Mouse (Mus musculus) brain, embryonic 18.5 days (tissue): ENCODE results near the gene Tspan18.

Experiments used
- DNase-seq: peaks from one replicate; pipeline ENCODE4 v3.0.0-alpha.2; 2012; ENCODE audit warnings: low read depth, low spot score

Gene Tspan18

DNA sequence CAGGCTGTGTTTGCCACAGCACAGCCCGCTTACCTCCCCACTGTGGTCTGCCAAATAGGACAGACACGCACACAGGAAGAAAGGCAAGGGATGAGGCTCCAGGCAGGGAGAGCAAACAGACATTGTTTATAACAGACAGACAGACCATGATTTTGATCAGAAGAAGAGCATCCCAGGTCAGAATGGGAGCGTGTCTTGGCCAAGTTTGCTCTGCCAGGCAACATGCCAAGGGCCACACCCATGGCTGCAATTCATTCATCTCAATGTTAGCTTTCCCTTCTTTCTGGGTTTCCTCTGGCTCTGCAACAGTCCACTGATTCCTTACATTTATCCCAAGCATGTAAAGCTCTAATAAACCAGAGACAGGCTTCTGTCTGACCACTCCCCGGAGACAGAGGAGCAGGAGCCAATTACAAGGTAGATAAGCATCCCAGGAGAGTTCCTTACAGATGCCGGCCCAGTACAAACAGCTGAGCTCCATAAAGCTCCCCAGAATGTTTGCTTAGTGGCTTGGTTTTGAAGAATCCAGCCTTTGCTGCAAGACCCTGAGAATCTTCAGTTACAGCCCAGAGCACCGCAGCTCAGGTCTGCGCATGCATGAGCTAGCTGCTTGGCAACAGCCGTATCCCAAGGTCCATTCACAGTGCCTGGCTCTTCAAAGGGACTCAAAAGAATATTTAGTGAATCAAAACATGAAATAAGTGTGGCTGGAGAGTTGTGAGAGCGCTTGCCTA lies 5.2 kb upstream of the Tspan18 start:
- no peak for DNase-seq

DNA sequence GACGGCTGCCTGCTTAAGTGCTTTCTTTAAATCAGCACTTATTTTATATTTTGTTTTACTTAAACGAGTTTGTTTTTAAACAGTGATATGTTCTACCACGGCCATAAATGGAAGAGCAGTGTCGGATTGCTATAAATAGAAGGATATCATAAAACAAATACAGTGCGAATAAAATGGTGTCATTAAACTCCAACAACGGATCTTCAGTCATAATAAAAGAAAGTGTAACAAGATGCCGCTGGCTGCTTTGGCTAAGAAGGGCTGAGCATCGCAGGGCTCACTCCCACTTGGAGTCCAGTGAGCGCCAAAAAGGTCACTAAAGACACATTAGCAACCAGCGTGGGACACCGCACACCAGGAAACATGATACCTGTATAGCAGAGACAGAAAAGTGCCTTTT lies 1.7 kb upstream of the Tspan18 start:
- DNase-seq, result no peak

DNA sequence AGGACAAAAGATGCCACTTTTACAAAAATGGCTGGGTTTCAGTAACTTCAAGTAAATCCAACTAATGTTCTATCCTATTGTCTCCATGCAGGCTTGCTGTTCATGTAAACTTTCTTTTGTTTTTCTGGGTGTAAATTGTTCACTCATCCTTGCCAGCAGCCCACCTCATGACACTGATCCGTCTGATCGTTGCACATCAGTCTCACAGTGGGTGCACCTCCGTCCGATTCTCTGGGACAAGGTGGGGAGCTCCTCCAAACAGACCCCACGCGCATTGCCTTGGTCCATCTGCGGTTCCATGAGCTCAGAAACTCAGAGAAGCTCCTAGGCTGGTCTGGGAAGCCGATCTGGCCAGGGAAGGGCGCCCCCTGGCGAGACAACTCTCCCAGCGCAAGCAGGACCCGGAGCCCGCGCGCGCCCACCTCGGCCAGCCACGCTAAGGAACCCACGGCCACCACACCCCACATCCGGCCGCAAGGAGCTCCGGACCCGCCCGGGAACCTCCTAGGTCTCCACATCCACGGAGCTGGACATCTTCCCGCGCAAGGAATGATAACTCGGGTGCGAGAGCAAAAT lies 976 bp downstream of the Tspan18 start:
- DNase-seq, result peak; percentile 42

DNA sequence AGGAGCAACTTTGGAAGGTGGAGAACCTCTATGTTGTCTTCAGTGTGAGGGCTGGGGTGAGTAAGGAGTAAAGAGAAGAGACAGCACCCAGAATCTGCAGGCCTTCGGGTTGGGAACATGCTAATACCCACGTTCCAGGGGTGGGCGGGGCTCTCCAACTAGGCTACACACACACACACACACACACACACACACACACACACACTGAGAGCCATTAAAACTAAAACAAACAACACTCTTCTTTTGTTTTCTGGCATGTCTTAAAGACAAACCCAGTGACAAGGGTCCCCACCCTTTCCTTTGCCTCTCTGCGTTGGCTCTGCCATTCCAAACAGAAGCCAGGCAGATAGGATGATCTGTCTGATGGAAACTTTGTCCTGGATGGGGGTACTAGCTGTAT lies 2.0 kb downstream of the Tspan18 start:
- no peak for DNase-seq

DNA sequence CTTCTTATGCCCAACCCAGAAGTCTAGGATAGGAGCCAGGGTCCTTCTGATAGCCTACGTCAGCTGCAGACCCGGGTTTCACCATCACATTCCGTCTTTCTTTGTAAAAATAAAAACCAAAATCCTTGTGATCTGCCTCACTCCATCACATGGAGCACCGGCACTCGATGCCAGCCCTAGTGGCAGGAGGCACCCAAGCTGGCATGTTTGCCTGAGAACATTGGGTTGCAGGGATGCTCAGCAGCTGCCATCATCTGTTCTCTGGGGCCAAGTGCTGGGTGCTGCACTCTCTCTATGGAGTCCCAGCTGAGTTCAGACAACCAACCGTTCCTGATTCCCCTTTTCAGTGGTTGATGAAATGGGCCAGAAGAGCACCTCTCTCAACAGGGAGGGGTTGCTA lies 3.2 kb downstream of the Tspan18 start:
- DNase-seq, result no peak

DNA sequence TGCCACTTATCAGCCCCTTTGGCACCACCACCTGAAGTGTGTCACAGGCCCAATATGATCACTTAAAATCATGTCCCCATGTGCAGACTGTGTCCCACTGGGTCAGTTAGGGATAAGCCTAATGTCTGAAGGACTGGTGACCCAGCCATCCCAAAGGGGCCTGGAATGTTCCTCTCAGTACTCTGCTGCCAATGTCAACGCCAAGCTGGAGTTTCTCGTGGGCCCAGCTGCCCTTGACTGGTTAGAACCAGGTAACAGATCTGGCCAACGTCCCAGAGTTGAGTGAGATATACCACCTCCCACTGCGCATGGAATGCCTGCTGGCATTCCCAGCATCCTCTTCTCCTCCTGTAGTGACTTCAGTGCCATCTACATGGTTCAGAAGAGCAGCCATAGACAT lies 5.2 kb downstream of the Tspan18 start:
- no peak for DNase-seq

DNA sequence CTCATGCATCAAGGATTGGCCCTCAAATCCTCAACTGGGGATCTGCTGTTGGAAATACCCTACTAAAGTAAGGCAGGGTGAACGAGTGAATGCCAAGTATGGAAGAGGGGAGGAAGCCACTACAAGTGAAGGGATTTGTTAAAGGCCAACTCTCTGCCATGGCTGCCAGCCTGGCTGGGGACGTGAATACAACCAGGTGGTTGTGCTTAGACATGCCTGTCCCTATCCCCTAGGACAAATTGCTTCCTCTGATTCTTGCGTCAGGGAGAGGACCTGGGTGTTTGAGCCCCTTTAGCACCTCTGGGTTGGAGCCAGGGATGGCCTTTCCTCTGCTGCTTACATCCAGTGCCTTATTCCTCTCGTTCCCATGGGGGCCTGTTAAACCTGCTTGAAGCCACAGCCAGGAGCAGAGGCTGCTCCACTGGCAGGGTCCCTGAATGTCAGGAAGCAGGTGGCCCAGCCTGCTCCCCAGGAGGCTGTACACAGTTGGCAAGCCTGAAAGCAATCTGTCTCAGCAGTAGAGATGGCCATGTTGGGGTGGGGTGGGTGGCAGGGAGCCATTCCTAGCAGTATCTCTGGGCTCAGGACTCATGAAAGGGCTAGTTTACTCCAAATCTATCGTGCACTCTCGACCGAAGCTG lies 6.3 kb downstream of the Tspan18 start:
- no peak for DNase-seq

DNA sequence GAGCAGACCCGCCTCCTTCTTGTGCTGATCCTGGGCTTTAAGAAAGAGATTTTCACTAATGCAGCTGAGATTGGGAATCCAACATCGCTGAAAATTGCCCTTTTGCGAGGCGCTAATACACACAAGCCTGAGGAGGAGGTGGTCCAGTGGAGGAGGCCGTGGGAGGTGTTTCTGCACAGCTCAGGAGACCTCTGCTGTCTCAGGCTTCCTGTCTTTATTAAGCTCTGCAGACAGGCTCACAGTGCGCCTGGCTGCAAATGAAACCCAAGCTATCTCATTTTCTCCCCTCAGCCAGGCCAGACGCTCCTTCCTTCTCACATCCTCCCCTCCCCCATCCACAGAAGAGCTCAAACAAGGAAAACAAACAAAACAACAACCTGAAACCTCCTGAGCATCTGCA lies 9.6 kb downstream of the Tspan18 start:
- DNase-seq, result no peak

DNA sequence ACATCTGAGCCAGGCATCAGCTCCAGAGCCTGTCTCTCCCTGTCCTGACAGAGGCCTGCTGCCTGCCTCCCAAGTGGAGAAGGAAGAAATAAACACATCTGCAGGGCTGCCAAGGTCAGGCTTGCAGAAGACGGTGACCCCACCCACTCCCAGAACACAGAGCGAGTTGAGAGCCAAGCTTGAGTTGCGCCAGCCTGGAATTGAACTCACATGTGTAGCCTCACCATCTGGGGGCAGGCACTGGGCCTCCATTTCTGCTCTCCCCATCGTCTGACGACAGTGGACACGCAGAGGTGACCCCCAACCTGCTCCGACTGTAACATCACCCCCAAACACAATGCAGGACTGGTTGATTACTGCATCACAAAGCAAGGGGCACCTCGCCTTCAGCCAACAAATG lies 12.4 kb downstream of the Tspan18 start:
- no peak for DNase-seq

DNA sequence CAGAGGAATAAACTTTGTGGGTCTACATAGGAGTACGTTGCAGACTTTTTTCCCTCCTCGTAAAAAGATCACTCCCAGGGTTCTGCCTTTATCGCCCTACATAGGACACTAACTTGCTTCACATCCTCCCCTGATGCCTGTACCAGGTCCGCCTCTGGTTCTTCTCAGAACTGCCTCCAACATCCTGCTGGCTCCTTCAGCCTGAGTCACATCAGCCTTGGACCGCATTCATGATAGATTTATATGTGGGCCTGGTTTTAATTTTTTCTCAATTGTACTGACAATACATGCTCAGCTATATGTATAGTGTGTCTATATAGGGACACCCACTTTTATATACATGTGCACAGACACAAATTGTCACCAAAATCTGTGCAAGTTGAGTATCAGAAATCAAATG lies 14.0 kb downstream of the Tspan18 start:
- no peak for DNase-seq

DNA sequence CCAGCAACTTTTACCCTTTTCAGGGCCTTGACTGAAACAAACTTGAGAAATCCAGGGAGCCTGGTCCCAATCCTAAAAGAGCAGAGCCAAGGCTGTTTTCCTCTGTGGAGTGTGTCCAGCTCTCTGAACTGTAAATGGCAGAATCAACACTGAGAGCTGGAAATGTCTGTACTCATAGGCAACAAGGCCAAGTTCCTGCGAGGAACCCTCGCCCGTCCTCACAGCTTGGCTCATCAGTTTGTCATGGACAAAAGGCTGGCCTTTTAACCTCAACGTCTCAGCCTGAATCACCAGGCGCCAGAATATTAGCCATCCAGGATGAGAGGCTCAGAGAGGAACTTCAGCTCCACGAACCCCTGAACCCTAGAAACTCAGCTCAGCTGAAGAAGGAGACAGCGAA lies 14.7 kb downstream of the Tspan18 start:
- DNase-seq, result no peak

DNA sequence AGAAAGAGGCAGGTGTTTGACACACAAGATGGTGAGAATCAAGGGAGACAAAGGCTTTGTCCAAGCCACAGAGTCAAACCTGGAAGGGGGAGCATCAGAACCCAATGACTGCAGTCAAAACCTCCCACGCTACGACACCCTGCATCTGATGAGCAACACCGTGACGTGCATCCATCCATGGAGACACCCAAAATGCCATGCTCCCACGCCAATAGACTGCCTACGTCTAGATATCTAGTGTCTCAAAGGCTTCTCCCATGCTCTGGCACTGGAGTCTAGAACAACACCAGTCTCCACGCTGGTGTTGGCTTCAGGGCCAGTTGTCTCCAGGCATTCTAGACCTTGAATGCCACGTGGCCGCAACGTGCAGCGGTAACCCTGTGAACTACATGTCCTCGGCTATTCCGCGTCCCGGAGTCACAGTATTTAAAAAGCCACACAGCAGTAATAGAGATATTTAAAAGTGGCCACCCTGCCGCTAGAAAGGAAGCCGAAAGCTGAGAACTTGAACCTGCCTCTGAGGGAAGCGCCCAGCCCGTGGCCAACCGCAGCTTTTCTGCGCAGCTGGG lies 15.4 kb downstream of the Tspan18 start:
- DNase-seq, result no peak

DNA sequence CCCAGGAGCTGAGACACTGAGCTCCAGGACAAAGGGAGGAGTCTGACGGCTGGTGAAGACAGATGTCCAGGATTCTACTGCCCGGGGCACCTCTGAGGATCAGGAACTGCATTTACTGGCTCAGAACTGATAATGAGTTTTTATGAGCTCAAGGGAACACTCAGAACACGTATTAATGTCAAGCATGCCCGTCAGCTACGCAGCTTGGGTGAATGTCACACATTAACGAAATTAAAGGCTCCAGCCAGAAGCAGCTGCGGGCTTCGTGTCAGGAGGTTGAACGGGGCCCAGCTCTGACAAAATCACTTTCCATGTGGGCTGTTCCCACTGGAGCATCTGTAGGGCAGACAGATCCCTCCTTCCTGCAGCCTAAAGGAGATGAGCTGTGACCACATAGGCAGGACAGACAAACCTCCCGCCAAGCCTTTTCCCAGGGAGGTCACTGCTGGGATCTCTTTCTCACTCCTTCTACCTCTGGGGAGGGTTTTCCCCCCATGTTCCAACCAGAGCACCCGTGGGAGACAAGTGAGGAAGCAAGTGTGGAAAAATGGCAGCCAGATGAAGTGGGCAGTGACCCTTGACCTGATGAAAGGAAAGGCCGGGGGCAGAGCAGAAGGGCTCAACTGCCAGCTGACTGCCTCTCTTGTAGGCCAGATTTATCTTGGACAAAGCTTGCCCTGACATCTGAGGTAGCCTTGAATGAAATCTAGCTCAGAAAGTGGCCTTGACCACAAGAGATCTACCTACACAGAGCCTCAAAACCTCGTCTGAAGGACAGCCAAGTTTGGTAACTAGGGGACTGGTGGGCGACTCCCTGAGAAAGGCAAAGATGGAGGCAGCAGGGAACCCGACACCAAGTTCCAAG lies 20.3 kb downstream of the Tspan18 start:
- DNase-seq, result no peak

DNA sequence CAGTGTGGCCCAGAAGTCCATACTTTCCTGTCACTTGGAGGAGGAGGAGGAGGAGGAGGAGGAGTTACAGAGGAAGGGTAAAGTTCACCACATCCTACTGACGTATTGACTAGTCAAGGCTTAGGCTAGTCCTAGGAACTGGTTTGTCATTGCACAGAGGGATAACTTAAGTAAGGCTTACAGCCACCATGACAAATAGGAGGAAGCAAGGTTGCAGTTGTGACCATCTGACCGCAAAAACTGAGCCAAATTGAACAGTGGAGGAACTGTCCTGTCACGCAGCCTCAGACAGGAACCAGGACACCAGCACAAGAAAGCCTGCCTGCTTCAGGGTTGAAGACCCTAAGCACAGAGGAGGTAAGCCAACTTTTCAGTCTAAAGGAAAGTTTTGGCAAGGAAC lies 21.8 kb downstream of the Tspan18 start:
- DNase-seq, result no peak

DNA sequence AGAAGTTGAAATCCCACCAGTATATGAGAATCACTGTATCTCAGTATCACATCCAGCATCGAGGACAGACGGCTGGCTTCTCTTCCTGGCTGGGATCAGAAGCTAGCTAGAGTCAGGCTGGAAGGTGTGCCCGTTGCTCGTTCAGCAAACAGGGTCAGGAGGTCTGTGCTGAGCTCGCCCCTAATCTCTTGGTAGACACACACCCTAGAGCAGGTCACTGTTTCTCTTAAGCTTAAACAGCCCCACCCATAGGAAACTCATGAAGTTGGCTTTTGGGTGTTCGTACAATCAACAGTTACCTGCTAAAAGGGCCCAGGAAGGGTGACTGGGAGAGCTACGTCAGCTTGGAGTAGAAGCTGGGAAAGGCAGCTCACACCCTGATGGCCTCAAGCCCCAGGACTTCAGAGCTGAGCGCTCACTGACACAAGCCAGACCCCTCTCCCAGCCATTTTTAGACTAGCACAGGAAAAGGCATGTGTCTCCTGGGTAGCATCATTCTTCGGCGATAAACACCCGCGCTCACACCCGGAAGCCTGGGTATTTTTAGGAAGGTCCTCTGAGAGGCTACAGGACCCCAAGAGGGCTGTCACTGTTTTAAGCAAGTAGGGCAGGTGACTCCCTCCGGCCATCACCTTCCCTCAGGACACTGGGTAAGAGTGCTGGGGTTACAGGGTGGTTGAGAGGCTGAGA lies 24.4 kb downstream of the Tspan18 start:
- no peak for DNase-seq

DNA sequence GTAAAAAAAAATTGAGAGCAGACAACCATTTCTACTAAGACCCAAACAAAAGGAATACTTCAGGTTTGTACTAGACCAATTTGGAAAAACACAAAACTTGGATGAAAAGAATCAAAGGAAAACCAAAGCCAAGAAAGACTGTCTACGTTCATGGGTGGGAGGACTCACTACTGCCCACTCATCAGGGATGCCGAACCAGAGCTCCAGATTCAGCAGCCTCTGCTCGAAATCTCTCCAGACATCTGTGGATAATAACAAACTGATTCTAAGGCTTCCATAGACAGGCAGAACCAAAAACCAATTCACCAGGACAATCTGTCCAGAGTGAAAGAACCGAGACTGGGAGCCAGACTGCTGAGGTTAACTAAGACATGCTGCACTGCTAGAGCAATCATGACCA lies 27.4 kb downstream of the Tspan18 start:
- DNase-seq, result no peak

DNA sequence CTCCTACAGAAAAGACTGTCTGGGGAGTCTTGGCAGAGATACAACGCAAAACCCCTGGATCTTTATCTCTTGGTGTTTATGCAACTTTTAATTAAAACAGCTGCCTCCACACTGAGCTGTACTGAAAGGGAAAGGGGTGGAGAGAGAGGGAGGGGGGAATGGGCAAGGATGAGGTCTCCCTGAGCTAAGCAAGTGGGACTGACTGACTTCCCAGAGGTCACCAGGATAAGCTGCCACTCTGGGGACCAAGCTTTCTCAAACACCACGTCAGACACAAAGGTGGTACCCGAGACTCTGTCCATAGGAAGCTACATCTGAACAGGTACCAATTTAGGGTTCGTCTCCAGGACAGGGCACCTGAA lies 30.1 kb downstream of the Tspan18 start:
- DNase-seq, result no peak

DNA sequence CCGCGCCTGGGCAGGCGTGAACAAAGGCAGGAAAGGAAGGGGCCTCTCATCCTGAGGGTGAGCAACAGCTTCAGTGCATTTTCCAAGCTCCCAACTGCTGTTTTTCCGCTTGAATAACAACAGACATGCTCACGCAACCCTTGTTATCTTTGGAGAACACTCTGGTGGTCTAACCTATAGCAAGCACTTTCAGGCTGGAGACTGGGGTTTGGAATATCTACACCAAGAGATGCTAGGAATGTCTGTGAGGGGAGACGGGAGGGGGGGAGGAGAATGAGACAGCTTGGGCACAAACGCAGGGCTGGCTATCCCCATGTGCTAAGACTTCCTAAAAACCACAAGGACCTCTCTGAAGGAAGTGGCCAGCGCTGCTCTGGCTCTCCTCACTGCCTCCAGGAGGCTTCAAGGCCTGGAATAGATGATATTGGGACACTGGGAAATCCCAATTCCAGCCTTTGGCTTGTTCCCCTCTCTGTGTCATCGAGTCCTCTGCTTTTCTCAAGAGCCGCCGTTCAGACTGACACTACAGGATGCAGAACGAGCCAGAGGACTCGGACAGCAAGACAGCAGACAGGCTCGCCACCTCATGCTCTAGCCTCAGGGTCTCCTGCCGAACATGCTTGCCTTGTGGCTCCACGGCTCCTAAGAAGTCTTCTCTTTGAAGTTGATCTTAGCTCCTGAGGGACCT lies 30.6 kb downstream of the Tspan18 start:
- no peak for DNase-seq

DNA sequence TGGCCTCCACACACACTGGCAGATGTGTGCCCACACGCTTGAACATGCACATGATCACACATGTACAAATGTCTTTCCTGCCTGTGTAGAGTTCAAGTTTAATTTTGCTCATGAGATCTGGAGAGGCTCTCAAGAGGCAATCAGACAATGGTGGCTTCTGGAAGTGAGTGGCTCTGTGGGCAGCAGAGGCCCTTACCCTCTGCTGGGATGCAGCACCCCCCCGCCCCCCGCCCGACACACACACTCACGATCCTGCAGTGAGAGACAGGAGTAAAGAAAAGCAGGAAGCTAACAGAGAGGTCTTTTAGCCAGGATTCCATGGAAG lies 31.1 kb downstream of the Tspan18 start:
- DNase-seq, result no peak

DNA sequence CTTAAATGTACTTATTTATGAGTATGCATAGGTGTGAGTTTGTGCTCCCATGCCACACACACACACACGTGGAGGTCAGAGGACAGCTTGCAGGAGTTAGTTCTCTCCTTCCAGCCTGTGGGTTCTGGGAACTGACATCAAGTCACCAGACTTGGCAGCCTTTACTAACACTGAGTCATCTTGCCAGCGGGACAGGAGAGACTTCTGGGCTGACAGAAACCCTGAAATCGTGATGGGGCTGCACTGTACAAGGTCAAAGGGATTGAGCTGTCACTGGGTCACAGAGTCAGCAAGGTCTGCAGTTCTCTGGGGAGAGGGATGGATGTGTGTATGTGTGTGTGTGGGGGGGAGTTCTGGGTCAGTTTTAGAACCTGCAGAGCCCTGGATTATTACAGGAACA lies 36.6 kb downstream of the Tspan18 start:
- DNase-seq, result no peak
